Mouse (Mus musculus) embryo, embryonic 9.5 days (tissue): ENCODE measurements around the gene Trim8.

Experiments
- DNase-seq: peaks from one replicate; pipeline ENCODE4 v3.0.0-alpha.2; 2017; ENCODE audit errors: extremely low spot score

The Trim8 gene

DNA sequence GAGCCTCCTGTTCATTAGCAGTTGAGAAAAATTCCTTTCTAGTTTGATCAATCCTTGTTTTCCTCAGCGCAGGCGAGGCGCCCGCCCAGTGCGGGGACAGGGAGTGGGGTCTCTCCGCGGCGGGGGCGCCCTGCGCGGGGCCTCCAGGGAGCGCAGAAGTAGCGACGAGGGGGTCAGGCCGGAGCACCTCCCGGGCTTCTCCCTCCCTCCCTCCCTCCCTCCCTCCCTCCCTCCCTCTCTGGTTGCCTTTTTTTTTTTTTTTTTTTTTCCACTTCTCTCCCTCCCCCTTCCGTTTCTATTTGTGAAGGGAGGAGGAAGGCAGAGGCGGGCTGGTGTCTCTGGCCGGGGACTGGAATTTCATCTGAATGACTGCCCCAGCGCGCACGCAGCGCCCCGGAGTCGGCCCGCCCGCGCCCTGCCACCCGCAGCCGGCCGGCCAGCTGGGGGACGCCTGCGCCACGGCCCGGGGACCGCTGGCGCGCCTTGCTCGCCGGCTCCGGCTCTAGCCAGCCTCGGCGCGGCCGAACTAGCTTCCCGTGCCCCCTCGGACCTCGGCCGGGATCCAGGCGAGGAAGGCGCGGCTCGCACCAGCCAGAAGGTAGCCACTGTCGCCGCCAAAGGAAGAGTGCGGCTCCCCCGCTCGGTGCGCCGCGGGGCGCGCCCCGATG is at the start of gene Trim8:
Trim8 (plus strand) TSS at position 302 of the 668 bp plus-strand sequence.
- DNase-seq, result peak; percentile 89

DNA sequence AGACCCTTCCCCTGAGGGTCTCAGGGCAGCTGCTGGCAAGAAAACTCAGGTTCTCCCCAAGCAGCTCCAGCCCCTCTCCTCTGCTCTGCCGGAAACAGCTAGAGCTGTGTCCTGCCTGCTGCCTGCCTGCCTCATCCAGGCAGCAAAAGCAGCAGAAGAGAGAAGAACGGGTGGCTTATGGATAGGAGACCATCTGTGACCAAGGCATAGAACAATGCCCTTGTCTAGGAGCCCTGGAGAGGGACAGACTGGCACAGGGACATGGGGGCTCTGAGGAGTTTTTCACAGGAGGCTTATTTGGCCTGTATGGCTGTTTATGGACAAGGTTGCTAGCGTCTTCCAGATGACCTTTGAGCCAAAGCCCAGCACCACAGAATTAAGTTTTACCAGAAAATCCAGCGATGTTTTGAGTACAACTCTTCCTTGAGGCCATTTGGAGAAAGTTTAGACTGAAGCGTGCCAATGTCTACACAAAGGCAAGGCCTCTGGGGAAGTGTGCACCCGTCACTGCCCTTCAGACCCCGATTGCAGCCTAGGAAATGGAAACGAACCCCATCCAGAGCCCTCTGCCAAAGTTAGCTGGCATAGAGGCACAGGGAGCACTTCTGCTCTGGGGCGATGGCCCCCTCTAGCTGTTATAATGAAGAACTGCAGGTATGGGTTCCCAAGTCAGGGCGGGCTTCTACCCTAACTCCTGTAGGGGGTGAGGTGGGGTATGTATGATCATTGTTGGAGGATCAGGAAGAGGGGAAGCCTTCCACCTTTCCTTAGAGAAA is 49.3 kb upstream of the Trim8 start:
- peak; percentile 48 for DNase-seq

DNA sequence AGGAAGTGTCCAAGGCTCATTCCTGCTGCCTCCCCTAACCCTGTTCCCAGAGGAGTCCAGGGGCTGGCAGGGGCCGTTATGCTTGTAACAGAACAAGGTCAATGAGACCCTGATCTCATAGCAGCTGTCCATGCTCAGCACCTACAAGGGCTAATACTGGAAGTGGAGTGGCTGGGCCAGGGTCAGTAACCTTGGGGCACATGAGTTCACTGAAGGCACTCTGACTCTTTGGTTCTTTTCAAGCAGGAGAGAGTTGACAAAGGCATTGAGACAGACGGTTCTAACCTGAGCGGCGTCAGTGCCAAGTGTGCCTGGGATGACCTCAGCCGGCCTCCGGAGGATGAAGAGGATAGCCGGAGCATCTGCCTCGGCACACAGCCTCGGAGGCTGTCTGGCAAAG is 48.6 kb upstream of the Trim8 start:
- no peak for DNase-seq

DNA sequence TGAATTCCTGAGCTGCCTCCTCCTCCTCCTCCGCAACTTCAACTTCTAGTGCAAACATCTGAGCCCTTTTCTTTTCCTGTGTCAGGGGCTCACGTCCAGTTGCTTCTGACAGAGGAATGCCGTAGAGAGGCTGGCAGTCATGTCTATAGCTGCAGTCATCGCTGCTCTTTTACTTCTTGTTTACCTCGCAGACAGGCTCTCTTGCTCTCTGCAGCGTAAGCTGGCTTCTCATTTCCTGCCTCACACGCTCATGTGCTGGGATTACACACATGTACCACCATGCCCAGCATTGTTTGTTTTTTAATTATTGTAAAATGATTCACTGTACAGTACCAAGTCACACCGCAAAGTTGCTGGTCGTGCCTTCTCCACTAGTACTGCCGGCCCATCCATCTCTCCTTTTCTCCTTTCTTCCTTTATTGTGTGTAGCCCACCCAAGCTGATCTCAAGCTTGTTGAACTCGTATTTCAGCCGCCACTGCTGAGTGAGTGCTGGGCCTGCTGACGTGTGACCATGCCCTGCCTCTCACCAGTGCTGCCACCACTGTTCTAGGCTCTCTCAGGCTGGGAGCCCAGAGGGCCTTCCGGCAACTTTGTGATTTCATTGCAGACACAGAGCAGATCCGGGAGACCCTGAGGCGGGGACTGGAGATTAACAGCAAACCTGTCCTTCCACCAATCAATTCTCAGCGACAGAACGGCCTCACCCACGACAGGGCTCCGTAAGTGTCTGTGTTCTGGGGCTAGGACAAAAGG is 47.2 kb upstream of the Trim8 start:
- no peak for DNase-seq

DNA sequence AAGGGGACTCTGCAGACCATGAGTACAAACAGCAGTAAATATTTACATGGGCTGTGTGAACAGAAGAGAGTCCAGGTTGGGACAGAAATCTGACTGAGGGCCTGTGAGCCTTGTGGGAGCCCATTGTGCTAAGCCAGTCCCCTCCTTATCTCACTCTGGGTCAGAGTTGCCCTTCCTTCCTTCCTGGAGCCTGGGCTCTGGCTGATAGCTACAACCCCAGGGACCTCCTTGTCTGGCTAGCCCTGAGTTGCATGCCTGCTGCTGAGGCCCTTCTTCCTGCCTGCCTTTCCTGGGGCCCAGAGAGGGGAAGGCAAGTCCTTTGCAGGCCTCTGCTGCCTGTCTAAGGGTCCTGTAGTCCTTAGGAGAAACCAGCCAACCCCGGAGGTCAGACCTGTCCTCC is 46.5 kb upstream of the Trim8 start:
- no peak for DNase-seq

DNA sequence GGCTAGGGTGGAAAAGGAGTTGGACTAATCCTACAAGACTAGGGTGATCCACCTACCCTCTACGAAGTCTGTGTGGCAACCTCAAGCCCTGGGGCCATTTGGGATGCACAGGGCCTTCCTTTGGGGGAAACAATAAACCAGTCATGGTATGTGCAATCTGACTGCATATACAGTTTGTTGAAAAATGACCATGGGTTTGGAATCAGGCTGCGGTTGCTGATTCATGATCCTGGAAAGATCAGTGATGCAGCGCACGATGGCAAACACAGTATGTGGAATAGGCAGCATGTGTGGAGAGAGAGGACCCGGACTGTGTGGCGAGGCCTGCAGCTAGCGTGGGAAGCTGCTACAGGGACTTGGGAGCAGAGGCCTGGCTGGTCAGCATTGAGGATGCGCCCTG is 45.9 kb upstream of the Trim8 start:
- DNase-seq, result no peak

DNA sequence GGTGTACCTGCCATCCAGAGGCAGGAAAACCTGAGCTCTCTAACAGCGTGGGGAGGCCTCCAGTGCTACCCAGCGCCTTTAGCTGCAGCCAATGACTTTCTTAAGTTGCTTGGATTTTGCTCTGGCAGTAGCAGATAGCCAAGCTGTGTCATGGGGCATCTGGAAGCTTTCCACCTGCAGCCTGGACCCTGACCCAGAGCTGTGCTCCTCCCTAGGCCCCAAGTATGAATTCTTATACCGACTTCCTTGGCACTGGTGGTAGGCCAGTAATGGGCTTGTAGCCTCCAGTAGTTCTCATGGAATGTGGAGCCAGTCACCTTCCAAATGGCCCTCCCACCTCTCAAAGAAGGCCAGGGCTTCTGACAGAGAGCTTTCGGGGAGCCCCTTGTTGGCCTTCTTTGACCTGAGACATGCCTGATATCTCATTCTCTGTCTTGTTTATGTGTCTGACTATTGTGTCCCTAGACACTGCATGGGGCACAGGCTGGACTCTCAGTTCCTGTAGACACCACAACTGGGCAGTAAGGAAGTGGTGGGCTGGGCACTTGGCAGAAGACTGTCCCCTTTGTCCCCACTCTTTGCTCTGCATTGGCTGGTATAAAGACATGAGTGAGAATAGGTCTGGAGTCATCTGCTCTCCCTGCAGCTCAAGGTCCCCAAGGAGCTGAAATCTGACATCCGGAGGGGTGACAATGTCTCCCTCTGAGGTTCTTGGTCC is 45.3 kb upstream of the Trim8 start:
- no peak for DNase-seq

DNA sequence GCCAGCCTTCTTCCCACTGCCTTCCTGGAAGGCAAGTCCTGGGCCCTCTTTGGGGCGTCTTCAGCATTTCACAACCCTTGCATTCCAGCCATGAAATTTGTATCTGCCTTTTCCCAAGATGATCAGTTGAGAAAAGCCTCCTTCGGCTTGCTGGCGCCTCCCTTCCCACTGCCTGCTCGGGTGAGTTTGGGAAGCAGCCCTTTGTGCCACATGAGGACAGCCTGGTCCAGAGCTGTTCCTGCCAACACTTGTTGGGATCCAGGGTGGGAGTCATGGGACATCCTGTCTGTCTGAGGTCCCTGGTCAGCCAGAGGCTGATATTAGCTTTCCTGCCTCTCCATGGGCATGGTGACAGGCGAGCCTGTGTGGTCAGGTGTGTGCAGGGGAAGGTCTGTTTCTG is 43.7 kb upstream of the Trim8 start:
- DNase-seq, result no peak

DNA sequence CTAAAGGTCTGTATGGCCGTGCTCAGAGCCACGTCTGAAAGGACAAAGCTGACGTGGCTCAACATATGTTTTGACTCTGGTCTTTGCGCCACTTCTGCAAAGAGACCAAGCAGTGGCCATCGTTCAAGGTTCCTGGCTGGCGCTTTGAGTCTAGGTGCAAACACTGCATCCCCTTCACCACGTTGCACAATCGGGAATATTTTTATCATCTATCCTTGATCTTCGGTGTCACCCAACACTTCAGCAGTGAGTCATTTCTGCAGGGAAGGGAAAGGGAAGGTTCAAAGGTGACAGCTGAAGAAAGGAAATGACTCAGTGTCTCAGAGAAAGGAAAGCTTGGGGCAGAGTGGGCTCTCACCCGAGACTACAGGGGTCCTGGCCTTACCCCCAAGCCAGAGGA is 42.2 kb upstream of the Trim8 start:
- DNase-seq, result no peak

DNA sequence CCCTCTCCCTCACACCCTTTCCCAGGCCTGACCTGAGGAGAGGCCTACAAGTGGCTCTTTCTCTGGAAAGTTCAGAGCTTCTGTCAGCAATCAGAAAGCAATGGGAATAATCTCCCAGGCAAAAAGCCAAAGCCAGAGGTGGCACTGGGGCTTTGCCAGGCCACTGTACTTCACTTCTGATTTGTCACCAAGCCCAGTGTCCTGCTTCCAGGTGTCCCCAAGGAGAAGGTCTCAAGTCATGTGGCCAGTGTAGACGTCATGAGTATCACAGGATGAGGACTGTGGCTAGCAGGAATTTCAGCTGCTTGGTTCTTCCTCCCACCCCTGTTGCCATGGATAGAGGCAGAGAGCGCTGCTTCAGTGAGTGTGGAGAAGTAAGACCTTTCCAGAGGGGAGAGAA is 41.6 kb upstream of the Trim8 start:
- no peak for DNase-seq

DNA sequence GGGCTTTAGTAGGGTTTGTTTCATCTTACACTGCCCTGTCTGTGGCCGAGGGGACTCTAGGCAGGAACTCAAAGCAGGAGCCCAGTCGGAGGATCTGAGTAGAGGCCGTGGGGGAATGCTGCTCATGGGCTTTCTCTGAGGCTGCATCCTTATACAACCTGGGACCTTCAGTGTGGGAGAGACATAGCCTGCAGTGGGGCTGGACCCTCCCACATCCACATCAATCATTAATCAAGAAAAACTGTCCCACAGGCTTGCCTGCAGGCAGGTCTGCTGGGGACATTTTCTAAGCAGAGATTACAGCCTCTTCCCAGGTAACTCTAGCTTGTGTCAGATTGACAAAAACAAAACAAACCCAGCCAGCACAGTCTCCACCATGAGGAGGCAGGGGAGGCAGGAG is 38.9 kb upstream of the Trim8 start:
- no peak for DNase-seq

DNA sequence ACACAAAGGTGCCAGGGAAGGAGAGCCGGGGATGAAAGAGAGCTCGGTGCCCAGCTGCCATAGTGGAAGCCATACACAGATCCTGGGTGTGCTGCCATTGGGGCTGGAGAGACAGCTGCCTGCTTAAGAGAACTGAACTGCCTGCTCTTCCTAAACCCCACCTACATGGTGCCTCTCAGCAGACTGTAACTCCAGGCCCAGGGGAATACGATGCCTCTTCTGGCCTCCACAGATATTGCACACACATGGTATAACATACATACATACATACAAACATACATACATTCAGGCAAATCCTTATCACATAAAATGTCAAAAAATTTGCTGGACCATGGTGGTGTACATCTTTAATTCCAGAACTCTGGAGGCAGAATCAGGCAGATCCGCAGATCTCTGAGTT is 38.1 kb upstream of the Trim8 start:
- DNase-seq, result no peak

DNA sequence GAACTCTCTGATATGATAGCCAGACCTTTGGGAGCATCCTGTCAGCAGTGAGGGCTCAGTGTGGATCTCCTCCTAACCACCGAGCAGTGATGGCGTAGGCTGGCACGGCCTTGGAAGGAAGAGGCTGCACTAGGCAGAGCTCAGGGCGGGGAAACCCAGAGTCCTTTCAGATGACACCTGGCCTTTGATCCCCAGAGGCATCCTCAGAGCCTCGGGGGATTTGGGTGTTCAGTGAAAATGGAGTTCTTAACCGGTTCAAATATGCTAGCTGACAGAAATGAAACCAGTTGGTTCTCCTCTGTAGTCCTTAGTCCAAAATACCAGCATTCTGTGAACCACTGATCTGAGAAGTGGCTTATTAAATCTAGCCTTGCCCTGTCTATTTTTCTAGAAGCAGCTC is 35.3 kb upstream of the Trim8 start:
- DNase-seq, result no peak

DNA sequence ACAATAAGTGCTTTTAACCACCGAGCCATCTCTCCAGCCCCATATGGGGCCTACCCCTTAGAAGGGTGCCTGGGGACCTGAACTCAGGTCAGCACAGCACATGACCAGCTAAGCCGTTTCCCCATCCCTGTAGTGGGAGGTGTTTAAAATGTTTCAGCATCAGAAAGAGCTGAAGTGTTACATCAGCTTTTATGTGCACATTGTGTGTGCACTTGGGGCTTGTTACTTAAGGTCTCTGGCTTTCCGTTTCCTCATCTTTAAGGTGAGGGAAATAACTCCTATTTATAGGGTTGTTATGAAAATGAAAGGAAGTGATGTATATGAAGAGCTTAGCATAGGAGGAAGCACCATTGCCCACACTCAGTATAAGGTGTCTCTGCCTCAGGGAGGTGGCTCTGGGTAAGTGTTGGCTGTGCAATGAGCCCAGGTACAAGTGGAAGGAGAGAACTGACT is 34.4 kb upstream of the Trim8 start:
- DNase-seq, result no peak

DNA sequence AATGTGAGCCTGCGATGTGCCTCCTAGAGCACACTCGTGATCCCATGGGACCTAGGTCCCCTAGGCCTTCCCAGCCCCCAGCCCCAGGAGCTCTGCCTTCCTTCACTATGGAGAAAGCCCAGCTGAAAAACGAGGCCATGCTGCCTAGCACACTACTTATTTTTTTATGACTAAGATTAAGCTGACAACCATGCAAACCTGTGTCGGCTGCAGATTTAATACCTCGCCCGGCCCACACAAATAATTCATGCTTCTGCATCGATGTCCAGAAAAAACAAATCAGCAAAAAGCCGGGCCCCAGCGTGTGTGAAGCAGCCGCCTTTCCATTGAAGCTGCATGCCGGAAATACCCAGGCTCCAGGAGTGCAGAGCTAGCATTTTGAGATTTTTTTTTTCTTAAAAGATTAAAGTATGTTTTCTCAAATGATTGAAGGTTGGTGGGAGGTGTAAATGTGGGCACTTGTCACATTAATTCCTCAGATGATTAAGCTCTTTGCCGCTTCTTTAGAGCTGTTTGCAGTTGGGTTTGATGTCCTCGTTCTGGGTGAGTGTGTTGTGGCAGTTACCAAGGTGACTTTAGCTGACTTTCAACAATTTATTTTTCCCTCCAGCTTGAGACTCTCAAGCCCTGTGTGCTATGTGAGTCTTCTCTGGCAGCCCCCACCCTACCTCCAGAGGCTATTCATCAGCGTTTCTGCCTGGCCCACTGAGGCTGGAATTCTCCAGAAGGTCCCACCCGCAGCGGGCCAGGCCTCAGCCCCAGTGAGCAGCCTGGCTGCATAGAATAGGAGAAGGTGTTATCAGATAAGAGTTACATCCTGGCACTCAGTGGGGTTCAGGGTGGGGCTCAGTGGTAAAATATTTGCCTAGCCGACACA is 30.9 kb upstream of the Trim8 start:
- DNase-seq, result no peak

DNA sequence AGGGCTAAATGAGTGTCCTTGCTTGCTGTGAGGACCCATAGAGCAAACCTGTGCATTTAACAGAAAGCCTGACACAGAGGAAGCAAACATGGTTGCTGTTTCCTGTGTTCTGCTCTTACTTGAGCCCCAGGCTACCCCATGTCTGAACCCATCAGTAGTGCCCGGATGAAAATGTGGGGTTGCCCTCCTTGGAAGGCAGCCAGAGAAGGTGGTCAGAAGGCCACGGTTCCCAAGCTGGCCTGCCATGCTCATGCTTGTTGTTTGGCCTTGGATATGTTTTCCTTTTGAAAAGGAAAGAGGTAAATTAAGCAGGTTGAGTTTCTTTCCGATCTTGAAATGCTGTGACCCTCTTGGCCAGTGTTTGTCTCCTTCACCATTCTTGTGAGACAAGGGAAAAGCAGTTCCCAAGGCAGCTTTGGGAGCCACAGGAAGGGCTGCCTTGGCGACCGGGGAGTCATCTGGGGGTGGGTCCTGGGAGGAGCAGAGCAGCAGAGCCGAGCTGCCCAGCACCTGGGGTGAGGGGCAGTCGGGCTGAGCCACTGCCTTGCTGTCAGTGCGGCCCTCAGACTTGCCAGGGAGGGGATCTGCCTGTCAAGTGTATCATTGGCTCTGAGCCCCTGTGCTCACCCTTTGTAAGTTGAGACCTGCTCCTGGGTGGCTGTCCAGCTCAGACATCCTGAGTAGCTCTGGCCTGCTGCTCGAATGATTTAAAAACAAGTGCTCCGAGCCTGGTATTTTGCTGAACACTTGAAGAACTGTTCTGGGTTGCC is 30.0 kb upstream of the Trim8 start:
- DNase-seq, result peak; percentile 64

DNA sequence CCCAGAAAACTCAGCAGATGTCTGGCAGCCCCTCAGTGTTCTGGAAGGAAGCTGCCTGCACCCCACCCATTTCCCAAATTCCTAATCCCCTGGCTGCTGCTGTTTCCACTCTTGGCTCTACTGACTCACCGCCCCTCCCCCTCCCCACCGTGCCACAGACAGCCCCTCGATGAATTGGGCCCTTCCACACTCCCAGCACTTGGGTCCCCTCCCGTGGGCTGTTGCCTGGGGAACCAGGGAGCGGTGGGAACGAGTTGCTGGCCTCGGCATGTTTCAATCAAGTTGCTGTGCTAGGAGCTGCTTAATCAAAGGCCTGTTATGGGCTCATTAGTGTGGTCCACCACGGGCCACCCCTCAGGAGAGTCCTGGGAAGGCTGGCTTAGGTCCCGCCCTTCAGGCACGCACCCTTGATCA is 24.1 kb upstream of the Trim8 start:
- no peak for DNase-seq

DNA sequence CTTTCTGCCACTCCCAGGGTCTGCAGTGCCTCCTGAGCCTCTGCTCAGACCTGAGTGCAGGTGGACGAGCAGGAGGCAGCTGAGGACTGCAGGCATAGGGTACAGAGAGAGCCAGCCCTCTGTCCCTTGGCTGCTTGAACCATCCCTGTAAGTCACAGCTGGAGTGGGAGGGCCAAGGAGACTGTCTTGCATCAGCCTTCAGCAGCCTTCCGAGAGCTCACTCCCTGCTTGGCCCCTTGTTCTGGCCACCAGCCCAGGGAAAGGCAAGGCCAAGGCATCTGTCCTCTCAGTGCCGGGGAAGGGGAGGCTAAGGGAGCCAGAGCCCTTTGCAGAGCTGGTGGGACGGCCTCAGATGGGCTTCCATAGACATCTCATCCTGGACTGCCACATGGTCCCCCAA is 23.3 kb upstream of the Trim8 start:
- no peak for DNase-seq

DNA sequence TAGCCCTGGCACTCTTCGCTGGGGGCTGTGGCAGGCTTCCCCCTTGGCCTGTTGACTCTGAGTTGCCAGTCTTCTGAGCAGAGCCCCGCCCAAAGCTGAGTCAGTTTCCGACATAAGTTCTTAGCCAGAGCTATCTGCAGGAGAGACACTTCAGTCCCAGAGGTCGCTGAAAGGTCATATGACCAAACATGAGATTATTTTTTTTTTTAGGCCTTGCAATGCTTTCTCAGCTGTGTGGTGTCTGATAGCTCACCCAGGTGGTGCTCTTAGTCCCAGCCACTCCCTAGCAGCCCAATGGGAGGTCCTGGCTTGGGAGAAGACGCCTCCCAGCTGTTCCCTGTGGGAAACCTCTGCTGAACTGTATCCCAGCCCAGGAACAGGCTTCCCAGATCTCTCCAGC is 22.7 kb upstream of the Trim8 start:
- DNase-seq, result no peak

DNA sequence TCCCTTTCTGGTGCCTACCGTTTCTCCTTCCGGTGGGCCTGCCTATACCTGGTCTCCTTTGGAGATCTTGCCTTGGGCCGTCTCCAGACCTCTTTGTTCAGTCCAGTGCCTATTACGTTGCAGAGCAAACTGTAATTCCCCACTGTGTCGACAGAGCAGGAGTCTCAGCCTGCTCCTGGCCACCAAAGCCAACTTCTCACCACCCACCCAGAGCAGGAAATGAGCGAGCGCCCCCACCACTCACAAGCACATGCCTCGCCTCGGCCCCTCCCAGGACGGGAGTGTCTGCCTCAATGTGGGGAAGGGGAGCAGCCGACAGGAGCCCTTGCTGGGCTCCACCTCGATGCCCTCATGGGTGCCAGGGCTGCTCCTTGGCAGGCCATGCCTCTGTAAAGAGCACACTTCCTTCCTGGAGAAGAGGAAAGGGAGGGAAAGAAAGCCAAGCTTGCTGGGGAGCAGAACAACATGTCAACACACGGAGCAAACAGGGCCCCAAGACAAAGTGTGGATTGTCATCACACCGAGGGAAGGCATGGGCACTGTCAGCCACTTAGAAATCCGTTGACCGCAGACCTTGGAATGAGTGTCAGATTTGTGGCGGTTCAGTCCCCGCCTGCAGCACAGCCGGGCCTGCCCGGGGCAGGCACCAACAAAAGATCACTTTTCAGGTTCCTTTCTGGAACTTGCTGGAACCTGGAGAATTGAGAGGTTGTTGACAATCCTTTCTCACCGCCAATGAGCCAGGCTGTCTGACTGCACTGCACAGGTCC is 22.0 kb upstream of the Trim8 start:
- DNase-seq, result no peak
